ENCODE assay signal across 8 mouse cellular contexts in genomic region chr12:70227121-70227932, GRCm38 (mm10). TPM values are rescaled to one million over a fixed set of nuclear protein-coding genes. Genes with fewer than 3 reads are reported as not detected.
DNase-seq lines count a peak whose midpoint lies in the region; ATAC-seq and TF ChIP-seq lines count a peak whose summit lies in the region.

No protein-coding gene starts in this region.

- H3K27me3 ChIP-seq in hindbrain, embryonic 15.5 days, result 0 out of 2 replicates have a peak, but pooled peaks cover 11% of the 10 kb centered on the region
- H3K27me3 ChIP-seq in liver, embryonic 12.5 days (replicated peaks), result 0 out of 2 replicates have a peak, but pooled peaks cover 6% of the 10 kb centered on the region
- no peaks in the 10 kb centered on the region for H3K27me3 ChIP-seq in testis, adult 2 months (ENCODE audit: control insufficient read depth, insufficient read depth, low read length)

- peak; percentile 71 for TF ChIP-seq POLR2A in testis, adult 2 months (IDR thresholded peaks at IDR 0.05; ENCODE audit: control insufficient read depth, low read depth, low read length)

- ATAC-seq in hindbrain, embryonic 15.5 days (ENCODE audit: low FRiP score, low read depth), result peak; percentile 81
- ATAC-seq in liver, embryonic 12.5 days, result peak; percentile 97
- peak; percentile 72 for ATAC-seq in monocyte, adult 5-6 weeks (replicated peaks; ENCODE audit: insufficient number of reproducible peaks, low FRiP score, low TSS enrichment, poor library complexity, severe bottlenecking)

- DNase-seq in MEL-GATA-1-ER (ENCODE audit: extremely low read depth, low read depth), result peak; percentile 81
- peak; percentile 69 for DNase-seq in c-Kit-negative CD71-positive TER-119-positive erythroid progenitor cells, embryonic 14.5 days (ENCODE audit: low read depth, low spot score)
- DNase-seq in gastrocnemius, adult 2 months, result peak; percentile 85
- DNase-seq in layer of hippocampus, adult 18-20 months (ENCODE audit: low spot score in 2 of 2), result no peak

- TF ChIP-seq CTCF in gastrocnemius, adult 2 months (IDR thresholded peaks at IDR 0.05), result no peak
- no peak for TF ChIP-seq CTCF in testis, adult 2 months (IDR thresholded peaks at IDR 0.05; ENCODE audit: control insufficient read depth, insufficient read depth, insufficient replicate concordance, low read depth, low read length)

- H3K4me2 ChIP-seq in hindbrain, embryonic 15.5 days, result peak overlapping the region; percentile 95
- H3K4me2 ChIP-seq in liver, embryonic 12.5 days, result peak overlapping the region; percentile 93

- H3K36me3 ChIP-seq in hindbrain, embryonic 15.5 days, result no peaks in the 10 kb centered on the region
- H3K36me3 ChIP-seq in liver, embryonic 12.5 days, result 0 out of 2 replicates have a peak, but pooled peaks cover 3% of the 10 kb centered on the region
- no peaks in the 10 kb centered on the region for H3K36me3 ChIP-seq in testis, adult 2 months (ENCODE audit: control insufficient read depth, insufficient read depth, low read length)

- peak overlapping the region; percentile 64 for H3K27ac ChIP-seq in gastrocnemius, adult 2 months
- no peak overlapping the region for H3K27ac ChIP-seq in hindbrain, embryonic 15.5 days (replicated peaks)
- peak overlapping the region; percentile 65 for H3K27ac ChIP-seq in liver, embryonic 12.5 days
- H3K27ac ChIP-seq in testis, adult 2 months (ENCODE audit: control insufficient read depth, insufficient read depth, low read depth, low read length), result no peak overlapping the region; the same call in 1 of the 2 replicates

- H3K4me3 ChIP-seq in gastrocnemius, adult 2 months, result peak overlapping the region; percentile 73
- H3K4me3 ChIP-seq in hindbrain, embryonic 15.5 days, result peak overlapping the region; percentile 48
- peak overlapping the region; percentile 63 for H3K4me3 ChIP-seq in liver, embryonic 12.5 days
- H3K4me3 ChIP-seq in testis, adult 2 months (ENCODE audit: control insufficient read depth, low read depth, low read length), result peak overlapping the region; percentile 48

- no peaks in the 10 kb centered on the region for H3K9me3 ChIP-seq in hindbrain, embryonic 15.5 days
- H3K9me3 ChIP-seq in liver, embryonic 12.5 days (replicated peaks), result no peaks in the 10 kb centered on the region

- peak overlapping the region; percentile 49 for H3K9ac ChIP-seq in hindbrain, embryonic 15.5 days
- peak overlapping the region; percentile 74 for H3K9ac ChIP-seq in liver, embryonic 12.5 days

- 2% methylated on average over 52 of the region's 52 CpGs for WGBS in hindbrain, embryonic 15.5 days
- 1% methylated on average over 51 of the region's 52 CpGs for WGBS in liver, embryonic 12.5 days (ENCODE audit: insufficient replicate concordance)

- intact Hi-C loops in gastrocnemius, adult 2 months (cut with DNase I), result no loop called here

- H3K4me1 ChIP-seq in hindbrain, embryonic 15.5 days (replicated peaks), result peaks cover 23% of the 10 kb centered on the region
- H3K4me1 ChIP-seq in liver, embryonic 12.5 days, result peaks cover 49% of the 10 kb centered on the region
- peaks cover 12% of the 10 kb centered on the region for H3K4me1 ChIP-seq in testis, adult 2 months (ENCODE audit: control insufficient read depth, insufficient read depth, low read length)

RNA-seq across cellular contexts. Expression of gene Pygl, which starts 4.0 kb away (rescaled TPM):
- total RNA-seq in gastrocnemius, adult 2 months (2021), result 1 to 10 TPM in 1 of 2 experiments, under 1 TPM in 1; 0.97 to 2.0 TPM
- 9.3 and 10.8 TPM in 2 replicates for polyA plus RNA-seq in hindbrain, embryonic 15.5 days (2015; fragmentation: Nextera tagmentation; extraction: Ambion mirVana)
- 29.4 and 29.5 TPM in 2 replicates for polyA plus RNA-seq in liver, embryonic 12.5 days (2016; fragmentation: Nextera tagmentation; extraction: Ambion mirVana)
- 119 to 295 TPM (median 259 TPM) in 3 replicates for total RNA-seq in monocyte, adult 5-6 weeks (2017)
- 2.0 and 2.9 TPM in 2 replicates for polyA plus RNA-seq in testis, adult 2 months (2012; rRNA removed)
- 1 to 10 TPM; 4.5 to 4.8 TPM for total RNA-seq in layer of hippocampus, adult 18-20 months (2021)

Comparison
In these comparisons a context has a peak if more than half of its experiments do, and no peak if none do; other contexts are left out.
1. DNase-seq: peak in MEL-GATA-1-ER (single experiment), c-Kit-negative CD71-positive TER-119-positive erythroid progenitor cells, embryonic 14.5 days (single experiment) and gastrocnemius, adult 2 months (single experiment); none in layer of hippocampus, adult 18-20 months (0 of 2).
2. H3K27ac ChIP-seq: peak in gastrocnemius, adult 2 months (single experiment) and liver, embryonic 12.5 days (single experiment); none in hindbrain, embryonic 15.5 days (single experiment) and testis, adult 2 months (single experiment).
3. RNA of gene Pygl, which starts 4.0 kb away (total RNA-seq): 119 to 295 TPM in monocyte, adult 5-6 weeks; 4.5 to 4.8 TPM in layer of hippocampus, adult 18-20 months and 0.97 to 2.0 TPM in gastrocnemius, adult 2 months; every median in the first group is over 10 times any median in the second.
4. Peak in every context shown above with its lines, with median percentiles within 50 percentile points of each other: H3K4me3 ChIP-seq and ATAC-seq.